ENCODE assay signal across 8 mouse cellular contexts in the genomic region with DNA sequence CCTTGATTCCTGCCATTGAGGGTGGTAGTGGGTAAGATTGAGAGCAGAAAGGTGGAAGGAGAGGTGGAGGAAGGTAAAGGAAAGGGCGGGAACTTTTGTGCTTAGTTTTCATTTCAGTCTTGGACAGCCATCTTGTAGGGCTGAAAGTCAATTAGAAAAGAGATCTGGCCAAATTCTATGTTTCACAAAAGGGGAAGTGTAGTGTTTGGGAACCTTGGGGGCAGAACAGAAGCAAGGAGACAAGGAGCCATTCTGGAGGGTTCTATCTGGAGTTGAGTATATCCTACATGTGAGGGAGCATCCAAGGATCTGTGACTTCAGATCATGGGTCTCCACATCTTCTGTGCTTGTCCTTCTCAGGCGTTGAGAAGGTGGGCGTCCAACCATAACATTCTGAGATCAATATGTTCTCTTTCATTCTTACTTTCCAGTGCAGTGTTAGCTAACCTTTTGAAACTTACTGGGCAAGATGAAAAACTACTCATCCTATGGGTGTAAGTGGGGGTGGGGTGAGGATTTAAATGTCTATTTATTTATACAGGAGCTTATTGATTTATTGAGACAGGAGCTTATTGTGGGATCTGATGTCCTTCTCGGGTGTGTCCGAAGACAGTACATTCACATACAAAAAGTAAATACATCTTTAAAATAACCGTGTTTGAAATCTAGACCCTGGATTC. TPM values are rescaled to one million over a fixed set of nuclear protein-coding genes. Genes with fewer than 3 reads are reported as not detected.
DNase-seq lines count a peak whose midpoint lies in the region; ATAC-seq and TF ChIP-seq lines count a peak whose summit lies in the region.

No protein-coding gene starts in this region.

- no peak for TF ChIP-seq CTCF in testis, adult 2 months (IDR thresholded peaks at IDR 0.05; ENCODE audit: control insufficient read depth, insufficient read depth, insufficient replicate concordance, low read depth, low read length)

- H3K4me3 ChIP-seq in testis, adult 2 months (ENCODE audit: control insufficient read depth, low read depth, low read length), result peak overlapping the region; percentile 98
- H3K4me3 ChIP-seq in limb, embryonic 12.5 days (replicated peaks), result peak overlapping the region; percentile 97
- H3K4me3 ChIP-seq in stomach, embryonic 16.5 days (replicated peaks; ENCODE audit: low read length), result peak overlapping the region; percentile 99

- no peak for ATAC-seq in limb, embryonic 12.5 days (ENCODE audit: insufficient number of reproducible peaks, insufficient read depth, low FRiP score, low TSS enrichment, low read depth)
- no peak for ATAC-seq in stomach, embryonic 16.5 days (ENCODE audit: insufficient read depth, low FRiP score)

- no peaks in the 10 kb centered on the region for H3K9me3 ChIP-seq in limb, embryonic 12.5 days
- H3K9me3 ChIP-seq in stomach, embryonic 16.5 days (replicated peaks; ENCODE audit: control insufficient read depth, low read length), result no peaks in the 10 kb centered on the region

- H3K27me3 ChIP-seq in testis, adult 2 months (ENCODE audit: control insufficient read depth, insufficient read depth, low read length), result no peaks in the 10 kb centered on the region
- H3K27me3 ChIP-seq in limb, embryonic 12.5 days, result no peaks in the 10 kb centered on the region
- no peaks in the 10 kb centered on the region for H3K27me3 ChIP-seq in stomach, embryonic 16.5 days (ENCODE audit: control insufficient read depth, insufficient read depth, low read length)

- H3K9ac ChIP-seq in limb, embryonic 12.5 days (replicated peaks), result peak overlapping the region; percentile 96
- H3K9ac ChIP-seq in stomach, embryonic 16.5 days (ENCODE audit: low read length), result peak overlapping the region; percentile 99

- no peak for TF ChIP-seq POLR2A in testis, adult 2 months (IDR thresholded peaks at IDR 0.05; ENCODE audit: control insufficient read depth, low read depth, low read length)

- 55% methylated on average over 6 of the region's 6 CpGs for WGBS in limb, embryonic 12.5 days
- 42% methylated on average over 6 of the region's 6 CpGs for WGBS in stomach, embryonic 16.5 days

- peaks cover 12% of the 10 kb centered on the region for H3K4me1 ChIP-seq in testis, adult 2 months (ENCODE audit: control insufficient read depth, insufficient read depth, low read length)
- H3K4me1 ChIP-seq in limb, embryonic 12.5 days (replicated peaks), result peaks cover 23% of the 10 kb centered on the region
- H3K4me1 ChIP-seq in stomach, embryonic 16.5 days (ENCODE audit: control insufficient read depth, insufficient read depth, low read length), result peaks cover 13% of the 10 kb centered on the region

- peak overlapping the region; percentile 80 for H3K4me2 ChIP-seq in limb, embryonic 12.5 days
- H3K4me2 ChIP-seq in stomach, embryonic 16.5 days (ENCODE audit: low read depth, low read length), result peak overlapping the region; percentile 81

- peak overlapping the region; percentile 97 for H3K27ac ChIP-seq in testis, adult 2 months (ENCODE audit: control insufficient read depth, insufficient read depth, low read depth, low read length)
- peak overlapping the region; percentile 95 for H3K27ac ChIP-seq in limb, embryonic 12.5 days
- H3K27ac ChIP-seq in stomach, embryonic 16.5 days (ENCODE audit: low read length), result peak overlapping the region; percentile 99

- peak; percentile 62 for DNase-seq in cerebellum, adult 9-10 months
- DNase-seq in cerebellum, postnatal 4 days (ENCODE audit: low spot score in 2 of 2), result no peak
- no peak for DNase-seq in testis, postnatal 14 days (ENCODE audit: low spot score)
- no peak for DNase-seq in frontal cortex, postnatal 10 days (ENCODE audit: low spot score in 2 of 2)
- no peak for DNase-seq in T-cell, adult 2 months (ENCODE audit: low spot score)

- H3K36me3 ChIP-seq in testis, adult 2 months (ENCODE audit: control insufficient read depth, insufficient read depth, low read length), result no peaks in the 10 kb centered on the region
- no peaks in the 10 kb centered on the region for H3K36me3 ChIP-seq in limb, embryonic 12.5 days
- H3K36me3 ChIP-seq in stomach, embryonic 16.5 days (ENCODE audit: control insufficient read depth, insufficient read depth, low read length), result no peaks in the 10 kb centered on the region

RNA-seq across cellular contexts. Expression of gene Dnajb6, which starts 0.5 kb away (rescaled TPM):
- 273 and 330 TPM in 2 replicates for polyA plus RNA-seq in testis, adult 2 months (2012; rRNA removed)
- polyA plus RNA-seq in limb, embryonic 12.5 days (2016; fragmentation: Nextera tagmentation; extraction: Ambion mirVana), result 173 and 176 TPM in 2 replicates
- 127 and 136 TPM in 2 replicates for polyA plus RNA-seq in stomach, embryonic 16.5 days (2015; fragmentation: Nextera tagmentation; extraction: Ambion mirVana)

RNA-seq across cellular contexts. Expression of gene Gm5129, which starts 0.8 kb away (rescaled TPM):
- polyA plus RNA-seq in testis, adult 2 months (2012; rRNA removed), result 17.3 and 19.1 TPM in 2 replicates
- polyA plus RNA-seq in limb, embryonic 12.5 days (2016; fragmentation: Nextera tagmentation; extraction: Ambion mirVana), result not detected in 2 replicates
- polyA plus RNA-seq in stomach, embryonic 16.5 days (2015; fragmentation: Nextera tagmentation; extraction: Ambion mirVana), result not detected in 2 replicates

Comparison
In these comparisons a context has a peak if more than half of its experiments do, and no peak if none do; other contexts are left out.
1. RNA of gene Gm5129, which starts 0.8 kb away (polyA plus RNA-seq): 17.3 to 19.1 TPM in testis, adult 2 months; not detected in limb, embryonic 12.5 days and not detected in stomach, embryonic 16.5 days; every median in the first group is over 10 times any median in the second.
2. Peak in every context shown above with its lines, with median percentiles within 50 percentile points of each other: H3K27ac ChIP-seq and H3K4me3 ChIP-seq.